ENCODE assay signal across 22 mouse cellular contexts in the genomic region with DNA sequence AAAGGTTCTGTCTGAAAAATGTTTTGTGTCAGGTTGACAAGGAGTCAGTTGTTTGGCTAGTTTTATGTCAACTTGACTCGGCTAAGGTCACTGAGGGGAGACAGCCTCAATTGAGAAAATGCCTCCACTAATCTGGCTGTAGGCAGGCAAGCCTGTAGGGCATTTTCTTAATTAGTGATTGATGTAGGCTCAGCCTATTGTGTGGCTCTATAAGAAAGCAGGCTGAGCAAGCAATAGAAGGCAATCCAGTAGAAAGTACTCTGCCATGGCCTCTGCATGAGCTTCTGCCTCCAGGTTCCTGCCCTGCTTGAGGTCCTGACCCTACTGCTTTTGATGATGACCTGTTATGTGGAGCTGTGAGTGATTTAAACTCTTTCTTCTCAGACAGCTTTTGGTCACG. TPM values are rescaled to one million over a fixed set of nuclear protein-coding genes. Genes with fewer than 3 reads are reported as not detected.
DNase-seq lines count a peak whose midpoint lies in the region; ATAC-seq and TF ChIP-seq lines count a peak whose summit lies in the region.
"Had no signal": no experiment of that assay in that cellular context is flagged by ENCODE, and none has a peak within 500 bp of the region (broad histone marks: within the 10 kb centered on the region; RNA-seq: fewer than 3 reads in every experiment).

No protein-coding gene starts in this region.

- 19% methylated on average over 2 of the region's 2 CpGs for WGBS in midbrain, embryonic 11.5 days
- WGBS in midbrain, postnatal 0 days: 25% methylated on average over 2 of the region's 2 CpGs

- intact Hi-C loops in heart, postnatal 36 days (cut with DNase I): no loop called here
- intact Hi-C loops in left cerebral cortex, postnatal 10 days (cut with DNase I): no loop called here

- H3K9me3 ChIP-seq in midbrain, embryonic 11.5 days (ENCODE audit: control insufficient read depth, low read length): no peaks in the 10 kb centered on the region
- no peaks in the 10 kb centered on the region for H3K9me3 ChIP-seq in midbrain, postnatal 0 days (ENCODE audit: low read length)
- H3K9me3 ChIP-seq: forebrain, embryonic 10.5 days; forebrain, embryonic 13.5 days; hindbrain, embryonic 10.5 days had no signal

- ATAC-seq in midbrain, embryonic 11.5 days (ENCODE audit: low FRiP score): 0 out of 2 replicates have a peak, but pooled peaks have one; percentile 11
- no peak for ATAC-seq in midbrain, postnatal 0 days (ENCODE audit: low FRiP score)
- ATAC-seq: activated CD4-positive, CD25-positive, alpha-beta regulatory T cell, adult 4 months; forebrain, embryonic 13.5 days; forebrain, embryonic 16.5 days had no signal

- H3K4me1 ChIP-seq in midbrain, embryonic 11.5 days (ENCODE audit: control insufficient read depth, insufficient read depth, low read length): no peaks in the 10 kb centered on the region
- no peaks in the 10 kb centered on the region for H3K4me1 ChIP-seq in midbrain, postnatal 0 days (ENCODE audit: insufficient read depth, low read length)
- H3K4me1 ChIP-seq: forebrain, embryonic 13.5 days; hindbrain, embryonic 10.5 days had no signal

- TF ChIP-seq CTCF in midbrain, postnatal 0 days (IDR thresholded peaks at IDR 0.05): no peak

- H3K4me3 ChIP-seq in midbrain, embryonic 11.5 days (ENCODE audit: low read depth, low read length): no peak overlapping the region
- H3K4me3 ChIP-seq in midbrain, postnatal 0 days (ENCODE audit: low read depth, low read length): no peak overlapping the region
- H3K4me3 ChIP-seq: forebrain, embryonic 10.5 days; forebrain, embryonic 13.5 days; hindbrain, embryonic 10.5 days had no signal

- H3K4me2 ChIP-seq in midbrain, embryonic 11.5 days: no peak overlapping the region
- H3K4me2 ChIP-seq in midbrain, postnatal 0 days (ENCODE audit: low read depth, low read length, poor library complexity, severe bottlenecking): no peak overlapping the region
- H3K4me2 ChIP-seq: forebrain, embryonic 13.5 days; heart, embryonic 11.5 days; hindbrain, embryonic 14.5 days had no signal

- no peak overlapping the region for H3K9ac ChIP-seq in midbrain, embryonic 11.5 days (ENCODE audit: low read length)
- no peak overlapping the region for H3K9ac ChIP-seq in midbrain, postnatal 0 days (replicated peaks; ENCODE audit: low read length, poor library complexity, severe bottlenecking)
- H3K9ac ChIP-seq: forebrain, embryonic 13.5 days; hindbrain, embryonic 14.5 days had no signal

- no peaks in the 10 kb centered on the region for H3K27me3 ChIP-seq in midbrain, embryonic 11.5 days (ENCODE audit: control insufficient read depth, insufficient read depth, low read length)
- no peaks in the 10 kb centered on the region for H3K27me3 ChIP-seq in midbrain, postnatal 0 days (ENCODE audit: insufficient read depth, low read length)
- H3K27me3 ChIP-seq: forebrain, embryonic 13.5 days had no signal

- no peak overlapping the region for H3K27ac ChIP-seq in midbrain, embryonic 11.5 days (ENCODE audit: low read depth, low read length)
- H3K27ac ChIP-seq in midbrain, postnatal 0 days (ENCODE audit: low read depth, low read length): no peak overlapping the region
- H3K27ac ChIP-seq: forebrain, embryonic 10.5 days; forebrain, embryonic 13.5 days; hindbrain, embryonic 10.5 days; hindbrain, embryonic 14.5 days had no signal

- H3K36me3 ChIP-seq in midbrain, embryonic 11.5 days (ENCODE audit: control insufficient read depth, insufficient read depth, low read length): no peaks in the 10 kb centered on the region
- H3K36me3 ChIP-seq in midbrain, postnatal 0 days (ENCODE audit: insufficient read depth, low read length): peaks cover 19% of the 10 kb centered on the region

- peak; percentile 58 for DNase-seq in heart, adult 11 months
- DNase-seq in heart, postnatal 36 days: no peak
- DNase-seq in midbrain, embryonic 11.5 days (ENCODE audit: low spot score, missing footprints): no peak
- no peak for DNase-seq in midbrain, postnatal 0 days (ENCODE audit: low spot score)
- DNase-seq in embryo, embryonic 11 days: peak; percentile 26
- no peak for DNase-seq in left cerebral cortex, postnatal 10 days (ENCODE audit: extremely low spot score in 1 of 2, low spot score in 2 of 2)
- no peak for DNase-seq in right cerebral cortex, postnatal 25 days
- DNase-seq: adrenal gland, adult 8-10 months; adrenal gland, postnatal 25 days; cerebellum, adult 11-12 months; cerebellum, adult 8-10 months; cerebellum, postnatal 10 days; cerebellum, postnatal 36 days; gastrocnemius, postnatal 10 days; gastrocnemius, postnatal 36 days had no signal

RNA-seq across cellular contexts. Expression of a gene that starts 33.4 kb away (rescaled TPM):
- 1 to 10 TPM; 5.2 to 6.4 TPM for total RNA-seq in heart, postnatal 36 days (2021)
- 2.0 and 2.1 TPM in 2 replicates for polyA plus RNA-seq in midbrain, embryonic 11.5 days (2014; fragmentation: Nextera tagmentation; extraction: Ambion mirVana)
- total RNA-seq in midbrain, postnatal 0 days (2014; rRNA removed): 10.6 and 11.3 TPM in 2 replicates
- polyA plus RNA-seq in midbrain, postnatal 0 days (2015; fragmentation: Nextera tagmentation; extraction: Ambion mirVana): 2.5 and 2.7 TPM in 2 replicates
- total RNA-seq in left cerebral cortex, postnatal 10 days (2021): 10 to 100 TPM; 10.3 to 14.0 TPM

Comparison
In these comparisons a context has a peak if more than half of its experiments do, and no peak if none do; other contexts are left out.
1. DNase-seq: peak in heart, adult 11 months (single experiment) and embryo, embryonic 11 days (single experiment); none in heart, postnatal 36 days (0 of 2), midbrain, embryonic 11.5 days (single experiment), midbrain, postnatal 0 days (single experiment), left cerebral cortex, postnatal 10 days (0 of 2) and right cerebral cortex, postnatal 25 days (single experiment).